Mouse (Mus musculus): ENCODE data around the gene Xxylt1. TPM values are rescaled to one million over a fixed set of nuclear protein-coding genes. Genes with fewer than 3 reads are reported as not detected.

The Xxylt1 gene
- total RNA-seq, 2 experiments from 2014 or later: 19.5 to 22.5 TPM

DNA sequence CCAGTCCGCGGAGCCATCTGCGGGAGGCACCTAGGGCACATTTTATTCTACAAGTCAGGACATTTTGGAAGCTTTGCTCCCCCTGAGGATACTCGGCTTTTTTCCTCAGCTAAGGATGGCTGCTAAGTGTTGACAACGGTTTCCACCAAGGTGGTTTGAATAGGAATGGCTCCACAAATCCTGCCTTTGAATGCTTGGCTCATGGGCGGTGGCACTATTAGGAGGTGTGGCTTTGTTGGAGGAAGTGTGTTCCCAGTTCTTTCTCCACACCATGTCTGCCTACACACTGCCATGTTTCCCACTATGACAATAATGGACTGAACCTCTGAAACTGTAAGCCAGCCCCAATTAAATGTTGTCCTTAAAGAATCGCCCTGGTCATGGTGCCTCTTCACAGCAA, 55.7 kb downstream of the Xxylt1 start:
- no peak for DNase-seq (ENCODE audit: low spot score in 2 of 2)

DNA sequence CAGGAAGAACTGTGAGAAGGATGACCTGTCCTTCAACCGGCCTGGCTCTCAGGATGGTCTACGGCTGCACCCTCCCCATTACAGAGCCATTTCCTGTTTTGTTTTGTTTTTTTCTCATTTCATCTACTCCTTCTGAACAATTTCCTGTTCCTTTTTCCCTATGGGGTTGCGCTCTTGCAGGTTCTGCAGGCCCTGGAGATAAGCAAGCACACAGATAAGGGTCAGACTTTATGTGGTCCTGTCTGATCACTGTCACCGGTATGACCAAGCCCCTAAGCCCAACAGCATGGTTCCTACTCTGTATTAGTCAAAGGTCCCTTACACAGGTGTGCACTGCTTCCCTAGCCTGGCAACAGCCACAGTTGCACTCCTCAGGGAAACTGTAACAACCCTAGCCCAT, 56.2 kb downstream of the Xxylt1 start:
- DNase-seq (ENCODE audit: low spot score in 2 of 2): no peak

DNA sequence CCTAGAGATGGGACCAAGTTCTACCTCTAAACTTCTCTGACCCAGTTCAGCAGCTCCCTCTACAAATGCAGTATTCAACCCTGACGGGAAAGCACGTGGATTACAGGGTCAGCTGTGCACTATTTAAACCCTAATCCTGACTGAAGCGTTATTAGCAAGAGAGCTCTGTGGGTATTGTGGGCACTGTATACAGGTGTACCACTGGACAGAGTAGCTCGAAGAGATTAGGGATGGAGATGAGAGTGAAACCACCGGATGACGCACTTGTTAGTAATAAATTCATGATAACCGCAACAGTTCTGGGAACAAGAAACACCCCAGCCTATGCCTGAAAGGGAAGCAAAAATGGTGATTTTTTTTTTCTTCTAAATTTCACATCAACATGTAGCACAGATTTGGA, 57.0 kb downstream of the Xxylt1 start:
- no peak for DNase-seq (ENCODE audit: low spot score in 2 of 2)

DNA sequence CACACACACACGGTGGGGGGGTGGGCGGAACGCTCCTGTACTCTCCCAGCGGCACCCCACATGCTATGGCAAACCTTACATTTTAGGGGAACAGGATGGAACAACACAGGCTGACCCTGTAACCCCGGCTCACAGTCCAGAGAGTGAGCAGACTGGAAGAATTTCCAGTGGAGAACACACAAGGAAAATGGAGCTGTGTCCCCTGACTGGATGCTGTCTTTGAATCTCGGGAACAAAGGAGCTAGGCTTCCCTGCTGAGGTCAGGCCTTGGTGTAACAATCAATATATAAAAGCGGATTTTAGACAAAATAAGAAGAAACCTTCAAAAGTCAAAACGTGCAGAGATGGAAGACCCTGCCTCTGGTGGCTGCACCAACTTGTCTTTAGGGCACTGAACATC, 57.4 kb downstream of the Xxylt1 start:
- DNase-seq (ENCODE audit: low spot score in 2 of 2): no peak

- no peak for DNase-seq (ENCODE audit: low spot score in 2 of 2)
These were observed 58.9 kb downstream of the Xxylt1 start for GRCm38 (mm10) chr16:31022287-31022686.

GRCm38 (mm10) chr16:31019514-31019913, 61.7 kb downstream of the Xxylt1 start:
- no peak for DNase-seq (ENCODE audit: low spot score in 2 of 2)

GRCm38 (mm10) chr16:31017687-31018413, 63.4 kb downstream of the Xxylt1 start:
- DNase-seq (ENCODE audit: low spot score in 2 of 2): no peak

GRCm38 (mm10) chr16:31016669-31017068, 64.6 kb downstream of the Xxylt1 start:
- DNase-seq (ENCODE audit: low spot score in 2 of 2): no peak

DNA sequence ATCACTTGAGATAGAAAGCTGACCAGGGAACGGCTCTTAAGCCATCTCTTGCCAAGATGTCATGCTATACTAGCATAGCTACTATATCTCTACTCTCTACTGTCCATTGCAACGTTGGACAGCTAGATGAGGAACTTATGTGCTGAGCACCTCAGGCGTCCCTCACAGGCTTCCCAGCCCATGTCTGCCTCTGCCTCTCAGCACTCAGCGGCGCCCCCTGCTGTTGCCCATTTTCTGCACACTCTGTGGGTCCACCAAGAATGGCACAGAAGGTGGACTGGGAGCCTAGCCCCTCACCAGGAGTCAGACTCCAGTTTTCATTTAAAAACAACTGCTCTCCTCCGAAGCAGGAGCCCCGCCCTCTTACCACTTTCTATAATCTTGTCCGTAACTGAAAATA, 65.1 kb downstream of the Xxylt1 start:
- DNase-seq (ENCODE audit: low spot score in 2 of 2): no peak

DNA sequence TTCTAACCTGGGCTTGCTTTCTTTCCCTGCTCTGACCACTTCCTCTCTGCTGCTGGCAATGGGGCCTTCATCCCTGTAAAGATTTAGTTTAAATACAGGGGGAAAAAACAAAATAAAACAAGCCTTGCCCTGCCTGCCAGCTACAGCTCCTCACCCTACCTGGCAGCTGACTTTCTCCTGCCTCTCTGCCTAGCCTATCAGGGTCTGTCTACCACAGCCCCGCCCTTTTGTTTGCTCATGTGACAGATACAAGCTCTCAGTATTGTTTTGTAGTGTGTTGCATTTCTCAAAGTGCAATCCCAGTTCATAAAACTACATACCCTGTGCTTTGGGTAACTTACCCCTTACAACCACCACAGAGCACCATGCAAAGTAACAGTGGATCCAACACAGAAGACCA, 66.0 kb downstream of the Xxylt1 start:
- DNase-seq (ENCODE audit: low spot score in 2 of 2): no peak

- DNase-seq (ENCODE audit: low spot score in 2 of 2): no peak
These were observed 69.0 kb downstream of the Xxylt1 start for GRCm38 (mm10) chr16:31012236-31012635.

DNA sequence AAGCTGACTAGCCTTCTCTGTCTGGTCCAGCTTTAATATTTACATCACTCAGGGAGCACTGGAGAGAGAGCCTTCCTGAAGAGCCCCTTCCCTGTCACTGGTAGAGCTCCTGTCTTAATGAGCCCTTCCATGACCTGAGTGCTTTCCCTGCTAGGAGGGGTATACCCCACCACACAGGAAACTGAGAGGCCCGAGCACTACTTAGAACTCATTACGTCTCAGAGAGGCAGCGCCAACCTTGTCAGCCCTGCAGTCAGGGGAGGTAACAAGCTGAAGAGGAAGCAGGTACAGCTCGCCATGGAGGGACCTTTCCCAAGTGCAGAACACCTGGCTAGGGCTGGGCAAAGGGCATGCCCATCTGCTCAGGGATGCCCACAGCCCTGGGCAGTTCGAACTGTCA, 70.8 kb downstream of the Xxylt1 start:
- no peak for DNase-seq (ENCODE audit: low spot score in 2 of 2)

DNA sequence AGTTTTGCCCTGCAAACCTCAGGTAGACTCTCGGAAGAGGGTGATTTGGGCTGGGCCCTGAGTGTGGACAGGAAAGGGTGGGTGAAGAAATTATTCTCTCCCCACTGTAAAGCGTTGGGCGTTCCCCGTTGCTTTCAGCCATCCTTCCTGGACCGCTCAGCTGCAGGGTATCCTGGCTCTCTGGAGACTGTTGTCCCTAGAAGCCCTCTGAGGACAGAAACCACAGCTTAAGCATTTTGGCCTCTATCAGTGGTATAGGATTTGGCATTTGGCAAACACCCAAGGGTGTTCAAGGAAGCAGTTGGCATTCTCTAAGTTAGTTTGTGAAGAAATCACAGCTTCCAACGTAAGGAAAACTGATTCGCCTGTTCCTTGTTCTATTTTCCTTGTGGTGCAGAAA, 72.9 kb downstream of the Xxylt1 start:
- no peak for DNase-seq (ENCODE audit: low spot score in 2 of 2)

- no peak for DNase-seq (ENCODE audit: low spot score in 2 of 2)
These were observed 73.7 kb downstream of the Xxylt1 start for GRCm38 (mm10) chr16:31007582-31007981.

DNA sequence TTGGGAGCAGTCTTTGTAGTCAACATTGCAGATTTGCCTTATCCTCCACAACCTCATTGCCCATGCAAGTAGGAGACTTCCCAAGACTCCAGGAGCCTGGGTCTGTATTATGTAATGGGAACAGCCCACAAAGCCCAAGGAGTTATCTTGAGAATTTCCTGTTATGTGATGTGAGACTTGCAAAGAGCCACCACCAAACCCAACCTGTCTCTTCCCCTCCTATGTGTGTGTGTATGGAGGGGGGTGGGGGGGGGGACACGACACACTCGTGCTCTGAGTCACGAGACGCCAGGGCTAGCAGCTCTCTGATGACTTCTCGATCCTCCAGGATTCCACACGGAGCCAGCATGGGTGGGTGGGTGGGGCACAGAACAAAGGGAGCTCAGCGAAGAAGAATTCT, 75.5 kb downstream of the Xxylt1 start:
- DNase-seq (ENCODE audit: low spot score in 2 of 2): no peak

DNA sequence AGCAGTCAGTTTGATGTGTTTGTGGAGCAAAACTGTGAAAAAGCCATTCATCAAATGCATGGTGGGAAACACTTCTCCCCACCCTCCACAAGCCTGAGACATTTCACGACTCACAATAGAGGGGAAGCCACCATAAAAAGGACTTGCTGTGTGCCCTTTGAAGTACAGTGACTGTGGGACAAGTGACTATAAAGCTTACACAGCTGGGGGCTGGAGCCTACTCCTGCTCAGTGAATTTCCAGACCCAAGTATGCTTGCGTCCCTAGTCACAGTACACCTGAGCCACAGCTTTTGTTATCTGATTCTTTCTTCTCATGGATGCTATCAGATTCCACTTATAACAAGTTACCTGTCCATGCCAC, 76.9 kb downstream of the Xxylt1 start:
- no peak for DNase-seq (ENCODE audit: low spot score in 2 of 2)

DNA sequence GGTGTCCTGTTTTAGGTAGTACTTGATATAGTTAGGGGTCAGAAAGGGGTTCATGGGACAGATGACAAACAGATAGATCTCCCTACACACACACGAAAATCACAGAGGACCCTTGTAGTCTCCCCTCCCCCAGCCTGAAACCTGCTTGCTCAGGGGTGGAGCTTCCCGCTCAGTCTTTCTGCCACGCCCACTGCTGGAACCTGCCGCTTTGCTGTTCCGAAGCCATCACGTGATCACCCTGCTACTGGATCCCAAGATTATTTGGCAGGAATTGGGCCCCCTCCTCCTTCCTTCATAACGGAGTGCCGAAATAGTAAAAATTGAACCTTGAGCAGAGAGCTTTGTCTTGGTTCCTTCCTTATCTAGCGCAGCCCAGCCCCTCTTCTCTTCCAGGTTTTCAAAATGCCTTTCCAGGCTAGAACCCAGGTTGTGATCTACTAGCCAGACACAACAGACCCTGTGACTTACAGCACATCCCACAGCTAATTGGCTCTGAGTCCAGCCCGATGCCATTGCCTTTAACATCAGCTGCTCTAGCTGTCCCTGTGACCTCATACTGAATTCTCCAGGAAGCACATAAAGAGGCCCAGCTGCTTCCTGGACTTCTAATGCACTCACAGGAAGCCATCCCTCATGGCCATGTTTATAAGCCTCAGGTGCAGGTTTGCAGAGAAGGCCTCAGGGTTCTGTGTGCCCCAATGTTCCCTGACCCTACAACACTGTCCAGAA, 77.5 kb downstream of the Xxylt1 start:
- DNase-seq (ENCODE audit: low spot score in 2 of 2): peak in 1 of 2 experiments; percentile 33

- no peak for DNase-seq (ENCODE audit: low spot score in 2 of 2)
These were observed 78.3 kb downstream of the Xxylt1 start for GRCm38 (mm10) chr16:31002926-31003325.

GRCm38 (mm10) chr16:31002117-31002516, 79.1 kb downstream of the Xxylt1 start:
- peak in 1 of 2 experiments; percentile 49 for DNase-seq (ENCODE audit: low spot score in 2 of 2)

- DNase-seq (ENCODE audit: low spot score in 2 of 2): no peak
These were observed 82.5 kb downstream of the Xxylt1 start for GRCm38 (mm10) chr16:30998711-30999110.

- peak in 1 of 2 experiments; percentile 82 for DNase-seq (ENCODE audit: low spot score in 2 of 2)
These were observed 83.2 kb downstream of the Xxylt1 start for GRCm38 (mm10) chr16:30998048-30998447.

DNA sequence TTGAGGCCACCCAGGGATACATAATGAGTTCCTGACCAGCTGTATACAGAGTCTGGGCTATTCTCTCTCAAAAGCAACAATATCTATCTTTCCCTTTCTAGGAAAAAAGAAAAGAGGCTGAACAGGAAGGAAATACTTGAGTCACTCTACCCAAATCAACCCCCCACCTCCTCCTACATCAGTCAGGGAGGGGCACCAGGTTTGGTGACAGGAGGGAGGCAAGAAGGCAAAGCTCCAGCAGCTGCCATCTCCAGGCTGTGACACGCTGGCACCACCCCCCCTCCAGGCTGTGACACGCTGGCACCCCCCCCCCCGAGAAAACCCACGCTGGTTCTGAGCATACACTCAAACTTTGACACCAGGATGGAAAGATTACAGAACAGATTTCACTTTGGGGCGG, 85.8 kb downstream of the Xxylt1 start:
- DNase-seq (ENCODE audit: low spot score in 2 of 2): no peak

DNA sequence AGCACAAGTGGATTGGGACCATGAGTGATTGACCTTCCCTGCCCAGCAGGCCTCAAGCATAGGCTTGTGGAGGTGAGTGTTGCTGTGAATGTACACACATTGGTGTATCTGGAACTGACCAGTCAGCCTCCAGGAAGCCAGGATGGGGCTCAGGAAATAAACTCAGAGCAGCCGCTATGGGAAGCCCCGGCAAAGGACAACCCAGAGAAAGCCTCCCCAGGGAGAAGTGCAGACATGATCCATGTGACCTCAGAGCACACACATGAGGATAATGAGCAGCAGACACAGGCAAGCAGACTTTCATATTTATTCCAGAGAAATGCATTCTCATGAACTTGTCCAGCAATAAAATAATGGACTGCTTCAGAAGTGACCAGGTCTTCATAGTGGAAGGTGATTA, 86.4 kb downstream of the Xxylt1 start:
- no peak for DNase-seq (ENCODE audit: low spot score in 2 of 2)
